Mouse (Mus musculus) neutrophil, adult 59 days (primary cell): Measurements from ENCODE around the gene Cox7c. TPM values are rescaled to one million over a fixed set of nuclear protein-coding genes. Genes with fewer than 3 reads are reported as not detected.

Source experiments
- total RNA-seq, 2 experiments: library from RNA; stranded (reverse); gene quantifications; 1 replicate in 1 of 2; 2 replicates in 1 of 2; pipeline ENCODE4 v1.2.4; 2023

Gene Cox7c
- total RNA-seq: 100 to 1,000 TPM; 126 to 140 TPM

DNA sequence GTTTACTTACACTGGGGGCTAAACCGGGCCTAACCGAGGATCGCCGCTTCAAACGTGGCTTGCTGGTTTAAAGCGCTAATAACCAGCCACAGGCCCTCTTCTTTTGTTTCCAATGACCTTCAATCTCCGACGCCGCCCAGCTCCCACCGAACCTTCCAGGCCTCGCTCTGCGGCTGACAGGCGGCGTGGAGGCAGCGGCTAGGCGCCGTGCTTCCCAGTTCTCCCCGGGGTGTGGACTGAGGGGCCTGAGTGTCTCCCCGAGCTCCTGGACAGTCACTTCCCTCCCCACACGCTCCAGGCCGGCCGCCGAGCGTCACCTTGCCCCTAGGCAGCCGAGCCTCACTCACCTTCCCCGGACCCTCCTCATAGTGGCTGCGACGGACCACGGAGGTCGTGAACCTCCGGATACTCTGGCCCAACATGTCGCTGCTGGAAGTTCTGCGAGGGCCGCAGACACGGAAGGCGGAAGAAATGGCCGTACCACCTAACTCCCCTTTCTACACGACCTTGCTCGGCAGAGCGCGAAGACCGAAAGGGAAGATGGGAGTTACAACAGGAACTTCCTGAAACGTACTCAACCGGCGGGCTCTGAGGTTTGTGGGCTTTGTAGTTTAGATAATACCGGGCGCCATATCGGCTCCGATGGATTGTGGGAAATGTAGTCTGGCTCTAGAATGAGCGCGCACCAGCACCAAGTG, at the start of gene Cox7c:
Cox7c (minus strand) TSS at position 651 of the 698 bp plus-strand sequence.

